Mouse (Mus musculus) frontal cortex, adult (tissue): ENCODE measurements at regions not wholly inside any gene's neighbourhood (a gene's known extent, or its start where the extent isn't known, plus 50 kb on each side); places are given as distances from the start of the nearest gene placed in this dataset.

Experiments
- ATAC-seq: cut with Nextera tagmentation; 2 replicates; pipeline ENCODE4 v1.9.2; 2017; ENCODE audit warnings: mild to moderate bottlenecking, moderate library complexity, mixed read lengths; ENCODE audit not compliant: low TSS enrichment

- ATAC-seq: peak; percentile 41; the same call in 1 of the 2 replicates
These were observed 486.7 kb downstream of the Epha4 start for GRCm38 (mm10) chr1:77028216-77028615.

DNA sequence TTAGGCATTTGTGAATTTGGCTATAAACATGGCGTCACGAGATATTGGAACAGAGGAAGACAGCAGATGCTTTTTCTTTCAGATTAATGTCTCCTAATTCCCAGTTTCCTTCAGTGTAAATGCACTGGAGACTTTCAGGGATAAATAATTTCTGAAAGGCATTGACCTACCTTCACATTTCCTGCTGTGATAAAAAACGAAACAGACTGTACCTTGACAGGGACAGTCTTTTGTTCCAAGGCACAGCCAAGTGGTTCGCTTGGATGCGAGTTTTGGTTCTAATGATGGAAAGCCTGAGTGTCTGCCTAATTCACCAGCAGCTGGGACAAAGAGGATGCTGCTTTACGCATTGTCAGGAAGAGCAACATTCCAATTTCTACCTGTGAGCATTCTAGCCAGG lies 485.8 kb downstream of the Epha4 start:
- no peak for ATAC-seq

- no peak for ATAC-seq
These were observed 470.9 kb downstream of the Epha4 start for GRCm38 (mm10) chr1:77043749-77044564.

DNA sequence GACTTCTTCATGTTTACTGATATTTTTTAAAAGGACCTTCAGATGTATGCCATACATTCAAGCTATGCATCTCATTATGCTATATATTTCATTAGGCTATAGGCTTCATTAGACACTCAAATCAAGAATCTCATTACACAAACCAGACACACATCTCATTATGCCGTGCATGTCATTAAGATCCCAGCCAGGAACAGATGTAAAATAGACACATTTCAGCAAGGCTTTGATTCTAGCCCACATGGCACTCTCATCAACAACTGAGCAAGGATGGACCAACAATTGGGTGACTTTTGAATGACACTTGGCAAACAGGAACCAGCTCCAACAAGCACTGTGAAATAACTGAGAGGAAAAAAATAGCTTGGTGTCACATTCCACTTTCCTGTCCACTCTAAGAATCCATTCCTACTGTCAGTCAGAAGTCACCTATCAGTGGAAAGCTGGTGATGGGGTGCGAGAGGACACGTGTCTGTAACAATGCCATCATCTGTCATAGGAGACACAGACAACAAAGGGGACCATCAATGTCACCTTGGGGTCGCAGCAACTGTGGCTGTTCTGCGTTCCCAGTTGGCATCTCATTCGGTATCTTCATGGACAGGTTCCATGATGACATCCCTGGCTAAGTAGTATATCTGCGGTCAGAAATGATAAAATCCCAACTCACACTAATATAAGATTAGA lies 466.0 kb downstream of the Epha4 start:
- no peak for ATAC-seq

- ATAC-seq: no peak
These were observed 463.6 kb downstream of the Epha4 start for GRCm38 (mm10) chr1:77051239-77051638.

DNA sequence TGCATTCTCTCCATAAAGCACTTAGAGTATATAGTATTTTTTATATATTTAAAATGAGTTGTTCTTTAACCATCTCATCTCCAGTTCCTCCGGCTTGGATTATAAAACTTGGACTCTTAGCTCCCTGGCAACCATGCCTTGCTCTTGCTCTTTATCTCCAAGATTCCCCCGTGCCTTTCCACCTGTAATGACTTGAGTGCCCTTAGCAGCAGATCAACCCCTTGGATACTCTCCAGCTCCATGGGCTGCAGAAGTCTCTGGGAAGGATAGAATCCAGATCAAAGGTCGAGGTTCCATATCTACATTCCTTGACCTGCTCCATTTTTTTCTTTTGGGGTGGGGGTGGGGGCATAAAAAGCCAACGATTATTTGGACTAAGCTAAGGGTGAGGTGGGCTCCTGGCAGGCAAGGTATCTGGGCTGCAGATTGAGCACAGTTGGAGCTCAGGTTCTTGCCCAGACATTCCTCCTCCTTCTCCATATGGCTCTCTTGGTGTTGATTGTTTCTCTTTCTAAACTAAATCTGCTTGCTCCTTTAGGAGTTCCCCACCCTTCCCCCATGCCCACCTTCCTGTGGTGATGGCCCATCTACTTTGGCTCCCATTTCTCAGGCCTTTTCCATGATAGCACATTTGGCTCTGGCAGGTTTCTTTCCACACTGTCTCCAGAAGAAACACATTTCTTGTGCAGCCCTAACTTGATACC lies 460.9 kb downstream of the Epha4 start:
- ATAC-seq: no peak

- no peak for ATAC-seq
These were observed 452.4 kb downstream of the Epha4 start for GRCm38 (mm10) chr1:77062468-77062867.

DNA sequence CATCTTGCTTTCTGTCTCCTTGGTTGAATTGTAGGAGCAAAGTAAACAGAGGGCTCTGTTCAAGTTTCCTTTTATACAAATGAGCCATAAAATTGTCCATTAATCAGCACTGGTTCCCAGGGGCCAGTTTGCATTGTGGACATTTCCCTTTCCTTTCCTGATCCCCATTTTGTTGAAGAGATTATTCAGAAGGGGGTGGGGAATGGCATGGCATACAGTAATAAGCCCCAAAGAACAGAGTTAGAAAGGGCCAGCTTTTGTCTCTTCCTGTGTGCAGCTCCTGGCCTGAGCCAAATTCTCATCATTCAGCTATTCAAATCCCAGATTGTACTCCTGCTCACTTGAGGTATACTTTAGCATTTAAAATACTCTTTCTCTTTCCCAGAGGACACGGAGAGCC lies 441.8 kb downstream of the Epha4 start:
- ATAC-seq: no peak

DNA sequence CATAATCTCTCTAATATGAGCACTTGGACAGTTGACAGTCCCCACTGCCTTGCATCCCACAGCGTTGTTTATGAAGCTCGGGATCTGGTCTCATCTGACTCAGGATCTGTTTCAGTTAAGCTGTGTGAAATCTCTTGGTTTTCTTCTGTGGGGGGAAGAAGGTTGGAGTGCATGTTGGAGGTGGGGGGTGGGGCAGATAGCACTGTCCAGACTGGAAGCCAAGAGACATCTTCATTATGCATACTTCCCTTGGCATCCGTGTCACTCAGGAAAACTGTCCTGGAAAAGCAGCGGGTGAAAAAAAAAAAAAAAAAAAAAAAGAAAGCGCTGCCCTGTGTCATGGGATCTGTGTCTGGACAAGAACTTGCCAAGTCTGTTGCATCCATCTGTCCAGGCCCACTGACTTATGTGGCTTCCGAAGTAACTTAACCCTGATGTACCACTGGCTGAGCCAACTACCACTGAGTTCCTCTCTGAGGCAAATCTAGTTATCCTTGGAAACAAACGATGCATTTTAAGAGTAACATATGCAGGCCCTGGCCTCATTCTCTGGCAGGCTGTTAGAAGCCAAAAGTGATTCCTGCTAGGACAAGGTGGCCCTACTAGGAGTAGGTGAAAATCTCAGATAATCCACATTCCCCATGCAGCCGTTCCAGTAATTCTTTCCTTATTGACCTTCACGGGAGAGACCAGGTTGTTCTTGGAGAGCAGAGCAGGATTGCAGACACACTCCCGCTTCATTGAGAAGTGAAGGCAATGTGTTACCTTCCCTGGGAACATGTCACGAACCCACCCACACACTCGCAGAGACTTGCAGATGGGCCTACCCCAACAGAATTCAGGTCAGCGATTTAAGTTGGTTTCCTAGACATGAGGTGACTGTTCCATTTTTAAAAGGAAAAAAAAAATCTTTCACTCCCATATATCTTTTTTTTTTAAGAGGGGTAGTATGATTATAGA lies 439.7 kb downstream of the Epha4 start:
- peak; percentile 78 for ATAC-seq

DNA sequence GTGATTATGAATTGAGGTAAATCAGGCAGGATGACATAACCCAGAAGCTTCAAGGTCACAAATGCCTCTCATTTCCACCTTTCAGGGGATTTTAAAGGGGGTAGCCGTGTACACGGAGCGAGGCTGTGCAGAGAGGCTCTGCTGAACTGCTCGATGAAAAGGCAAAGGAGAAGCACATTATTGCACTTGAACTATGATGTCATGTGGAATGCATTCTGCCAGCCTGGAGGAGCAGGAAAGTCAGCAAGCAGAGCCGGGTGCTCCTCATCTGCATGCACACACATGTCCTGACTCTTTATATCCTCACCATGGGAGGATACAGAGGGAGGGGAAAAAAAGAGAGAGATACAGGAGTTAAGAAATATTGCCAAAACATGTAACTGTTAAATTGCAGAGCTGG lies 434.1 kb downstream of the Epha4 start:
- no peak for ATAC-seq

GRCm38 (mm10) chr1:77081660-77082059 lies 433.2 kb downstream of the Epha4 start:
- ATAC-seq: no peak

- ATAC-seq: no peak
These were observed 432.5 kb downstream of the Epha4 start for GRCm38 (mm10) chr1:77082410-77082809.

DNA sequence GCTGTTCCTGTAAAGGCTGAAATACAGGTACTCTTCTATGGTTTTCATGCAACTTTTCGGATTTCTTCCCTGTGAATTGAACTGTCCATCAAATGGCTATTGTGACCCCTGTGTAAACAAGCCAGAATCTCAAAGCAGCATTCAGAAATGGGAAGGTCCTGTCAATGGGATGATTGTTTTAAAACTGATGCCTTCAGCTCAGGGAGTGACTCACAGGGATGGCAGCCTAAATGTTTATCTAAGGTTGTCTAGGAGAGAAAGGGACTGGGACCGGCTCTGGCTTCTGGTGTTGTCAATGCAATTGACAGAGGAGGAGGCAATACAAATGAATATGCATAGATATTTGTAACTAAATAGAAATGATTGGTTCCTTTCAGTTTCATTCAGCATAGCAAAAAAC lies 421.3 kb downstream of the Epha4 start:
- ATAC-seq: peak; percentile 41; the same call in 1 of the 2 replicates

GRCm38 (mm10) chr1:77101726-77102272 lies 413.1 kb downstream of the Epha4 start:
- peak; percentile 62 for ATAC-seq

DNA sequence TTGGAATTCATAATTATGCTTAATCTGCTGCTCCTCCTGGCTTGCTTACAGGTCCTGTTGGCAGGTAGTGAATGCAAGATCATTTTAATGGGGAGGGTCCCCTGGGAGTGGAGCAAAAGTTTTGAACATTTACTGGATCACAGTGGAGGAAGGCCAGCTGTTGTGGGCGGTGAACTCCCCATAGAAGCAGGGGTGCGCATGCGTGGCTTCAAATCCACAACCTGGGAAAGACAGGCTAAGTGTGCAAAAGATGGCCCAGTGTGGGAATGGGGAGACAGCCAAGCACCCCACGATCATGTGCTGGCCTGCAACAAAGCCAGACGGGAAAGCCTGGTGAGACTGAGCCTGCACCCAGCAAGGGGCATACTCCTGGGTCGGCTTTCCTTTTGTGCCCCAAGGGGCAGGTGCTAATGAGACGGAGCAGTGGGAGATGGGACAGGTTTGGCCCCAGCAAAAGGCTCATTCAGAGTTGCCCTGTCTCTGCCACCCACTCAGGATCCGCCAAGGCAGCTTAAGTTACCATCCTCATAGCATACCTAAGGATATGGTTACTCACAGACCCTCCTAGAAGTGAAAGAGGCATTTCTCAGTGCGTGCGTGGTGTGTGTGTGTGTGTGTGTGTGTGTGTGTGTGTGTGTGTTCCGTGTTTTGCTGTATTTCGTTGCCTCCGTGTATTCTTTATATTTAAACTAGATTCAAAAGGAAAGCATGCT lies 412.3 kb downstream of the Epha4 start:
- ATAC-seq: no peak; the same call in 1 of the 2 replicates

DNA sequence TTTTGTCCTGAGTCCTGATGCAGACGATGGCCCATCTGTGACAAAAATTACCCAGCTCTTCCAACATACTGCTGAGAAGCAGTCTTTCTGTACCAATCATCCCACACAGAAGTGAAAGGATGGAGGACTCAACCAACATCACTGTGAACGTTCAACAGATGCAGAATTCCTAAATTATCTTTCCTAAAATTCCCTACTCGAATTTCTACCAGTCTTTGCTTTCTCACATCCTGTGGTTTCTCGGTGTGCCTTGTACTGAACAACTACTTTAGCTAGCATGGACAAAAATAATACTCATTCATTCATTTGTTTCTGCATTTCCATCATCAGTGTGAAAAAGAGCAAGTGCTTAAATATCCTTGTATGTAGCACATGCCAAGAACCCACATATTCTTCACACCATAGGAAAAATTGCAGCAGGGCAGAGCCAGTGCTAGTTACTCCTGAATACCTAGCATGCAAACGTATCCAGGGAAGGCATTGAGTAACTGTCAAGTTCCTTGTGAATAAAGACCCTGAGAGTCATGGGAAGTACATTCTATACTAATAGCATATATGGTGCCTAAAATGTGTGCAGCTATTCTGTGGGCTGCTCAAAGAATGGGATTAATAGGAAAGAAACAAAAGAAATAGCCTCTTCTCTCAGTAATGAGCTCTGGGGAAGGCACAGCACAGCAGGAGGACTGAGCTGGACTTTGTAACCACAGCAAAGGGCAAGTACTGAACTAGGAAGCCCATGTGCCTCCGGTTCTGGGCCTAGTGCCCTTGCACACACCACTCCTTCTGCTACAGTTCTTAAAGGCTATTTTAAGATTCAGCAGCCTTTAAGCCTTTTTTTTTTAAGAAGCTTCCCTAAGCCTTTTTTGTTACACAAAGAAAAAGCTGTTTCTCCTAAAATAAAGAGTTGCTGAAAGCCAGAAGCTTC lies 404.8 kb downstream of the Epha4 start:
- ATAC-seq: peak; percentile 95

GRCm38 (mm10) chr1:77128411-77128810 lies 386.5 kb downstream of the Epha4 start:
- no peak for ATAC-seq

DNA sequence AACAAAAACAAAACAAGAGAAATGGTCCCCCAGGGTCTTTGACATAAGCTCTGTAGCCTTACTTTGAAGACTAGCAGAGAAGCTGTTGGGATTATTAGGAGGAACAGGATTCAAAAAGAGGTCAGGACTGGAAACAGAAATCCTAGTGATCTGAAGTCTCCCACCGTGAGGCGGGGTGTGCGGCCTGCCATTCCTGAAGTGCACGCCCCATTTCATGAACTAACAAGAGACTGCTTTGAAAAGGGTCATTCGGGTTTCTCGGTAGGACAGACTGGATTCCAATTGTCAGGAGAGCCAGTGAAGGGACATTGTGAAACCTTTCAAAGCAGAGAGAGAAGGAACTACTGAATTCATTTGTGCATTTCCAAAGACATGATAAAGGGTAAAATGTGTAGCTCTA lies 377.2 kb downstream of the Epha4 start:
- ATAC-seq: no peak

DNA sequence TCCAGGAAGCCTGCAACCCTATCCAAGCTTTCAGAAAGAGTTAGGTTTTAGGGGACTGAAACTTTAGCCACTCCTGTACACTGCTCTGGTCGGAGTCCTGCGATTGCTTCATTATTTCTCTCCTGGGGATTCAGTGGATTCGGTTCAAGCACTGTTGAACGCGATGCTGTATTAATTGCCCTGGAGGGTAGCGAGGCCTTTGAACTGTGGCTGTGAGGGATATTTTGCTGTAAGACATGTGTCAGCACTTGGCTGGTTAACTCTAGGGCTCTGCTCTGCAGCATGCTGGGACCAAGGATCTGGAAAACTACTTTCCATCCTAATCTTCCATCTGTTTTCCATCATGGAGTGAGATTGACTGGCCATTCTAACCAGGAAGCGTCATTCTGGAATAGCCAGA lies 374.0 kb downstream of the Epha4 start:
- ATAC-seq: no peak
